Mouse (Mus musculus) intestine, postnatal 0 days (tissue): ENCODE results near the gene Atat1. TPM values are rescaled to one million over a fixed set of nuclear protein-coding genes. Genes with fewer than 3 reads are reported as not detected.

ENCODE experiments used
- ATAC-seq: fragments of 200-750 bp; cut with Nextera tagmentation; 2 replicates; pipeline ENCODE4 v1.8.0; 2017; ENCODE audit warnings: mild to moderate bottlenecking, moderate TSS enrichment, moderate library complexity
- H3K27ac ChIP-seq: fragments of 300-500 bp; sonication (generic); 2 replicates; pipeline ENCODE4 v1.5.1; 2014; ENCODE audit warnings: mild to moderate bottlenecking, low read depth, low read length, moderate library complexity
- H3K27me3 ChIP-seq: fragments of 300-500 bp; sonication (generic); replicated peaks from 2 replicates; pipeline ENCODE4 v1.6.1; 2014; ENCODE audit warnings: low read length, mixed read lengths; ENCODE audit not compliant: control insufficient read depth, insufficient read depth
- H3K36me3 ChIP-seq: fragments of 300-500 bp; sonication (generic); 2 replicates; pipeline ENCODE4 v1.6.1; 2014; ENCODE audit warnings: mild to moderate bottlenecking, moderate library complexity; ENCODE audit not compliant: control insufficient read depth, insufficient read depth
- H3K4me1 ChIP-seq: fragments of 300-500 bp; sonication (generic); replicated peaks from 2 replicates; pipeline ENCODE4 v1.6.1; 2014; ENCODE audit warnings: antibody characterized with exemption, low read length, mixed read lengths; ENCODE audit not compliant: control insufficient read depth, insufficient read depth
- H3K4me2 ChIP-seq: fragments of 300-500 bp; sonication (generic); replicated peaks from 2 replicates; pipeline ENCODE4 v1.6.1; 2014; ENCODE audit warnings: low read depth, mild to moderate bottlenecking, moderate library complexity
- H3K4me3 ChIP-seq: fragments of 300-500 bp; sonication (generic); 2 replicates; pipeline ENCODE4 v1.5.1; 2014; ENCODE audit warnings: low read depth, low read length
- H3K9ac ChIP-seq: fragments of 300-500 bp; sonication (generic); 2 replicates; pipeline ENCODE4 v1.6.1; 2014; ENCODE audit warnings: mild to moderate bottlenecking, low read depth, low read length
- H3K9me3 ChIP-seq: fragments of 300-500 bp; sonication (generic); 2 replicates; pipeline ENCODE4 v1.6.1; 2016; ENCODE audit warnings: mixed run types; ENCODE audit not compliant: control insufficient read depth
- CTCF ChIP-seq: sonication (generic); IDR thresholded peaks from 2 replicates; pipeline ENCODE4 v1.5.1; 2016; ENCODE audit warnings: low read depth, mild to moderate bottlenecking, control low read depth, antibody characterized with exemption, moderate library complexity
- WGBS: fragments of 180-500 bp; shearing (Covaris S2); extraction: QIAGEN DNeasy Blood & Tissue Kit; methylation state at CpG from one replicate; pipeline ENCODE4 v1.1.7; 2014; 5-methylcytosine and 5-hydroxymethylcytosine counted together
- polyA plus RNA-seq: library from polyadenylated mRNA; unstranded; fragments of >200 nt; fragmentation: Nextera tagmentation; extraction: Ambion mirVana; gene quantifications from 2 replicates; pipeline ENCODE4 v1.2.1, GENCODE M21; 2015

Gene Atat1
- polyA plus RNA-seq, 1 experiment from 2014 or later: 11.9 TPM

DNA sequence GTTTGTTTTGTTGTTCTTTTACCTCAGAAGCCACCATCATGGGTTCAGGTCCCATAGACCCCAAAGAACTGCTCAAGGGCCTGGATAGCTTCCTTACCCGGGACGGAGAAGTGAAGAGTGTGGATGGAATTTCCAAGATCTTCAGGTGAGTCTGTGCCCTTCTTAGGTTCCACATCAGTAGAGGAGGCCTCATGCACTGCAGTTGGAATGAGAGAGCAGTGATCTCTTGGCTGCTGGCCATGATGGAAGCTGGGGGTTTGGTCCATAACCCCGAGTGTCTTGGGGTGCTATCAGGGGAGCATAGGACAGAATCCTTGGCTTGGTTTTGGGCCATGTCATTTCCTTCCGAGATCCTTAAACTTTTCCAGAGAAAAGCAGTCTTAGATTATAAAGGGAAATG, 13.4 kb upstream of the Atat1 start:
- Histone ChIP-seq H3K4me3 (no peak overlapping the region), H3K9me3 (no peaks in the 10 kb centered on the region), H3K27ac (no peak overlapping the region), H3K36me3 (peaks cover 43% of the 10 kb centered on the region), H3K4me2 (no peak overlapping the region), H3K4me1 (peaks cover 4% of the 10 kb centered on the region; the same call in 1 of the 2 replicates), H3K9ac (no peak overlapping the region), H3K27me3 (no peaks in the 10 kb centered on the region)
- no peak for ATAC-seq
- no peak for TF ChIP-seq CTCF
- 91% methylated on average over 4 of the region's 4 CpGs for WGBS

GRCm38 (mm10) chr17:35922566-35922965, 12.7 kb upstream of the Atat1 start:
- no peaks in the 10 kb centered on the region for H3K9me3 ChIP-seq
- WGBS: 71% methylated on average over 3 of the region's 3 CpGs
- peaks cover 36% of the 10 kb centered on the region for H3K36me3 ChIP-seq
- no peak overlapping the region for H3K4me3 ChIP-seq
- no peaks in the 10 kb centered on the region for H3K27me3 ChIP-seq
- H3K4me2 ChIP-seq: no peak overlapping the region
- ATAC-seq: no peak
- H3K27ac ChIP-seq: no peak overlapping the region
- H3K9ac ChIP-seq: no peak overlapping the region
- no peak for TF ChIP-seq CTCF
- peaks cover 4% of the 10 kb centered on the region; the same call in 1 of the 2 replicates for H3K4me1 ChIP-seq

DNA sequence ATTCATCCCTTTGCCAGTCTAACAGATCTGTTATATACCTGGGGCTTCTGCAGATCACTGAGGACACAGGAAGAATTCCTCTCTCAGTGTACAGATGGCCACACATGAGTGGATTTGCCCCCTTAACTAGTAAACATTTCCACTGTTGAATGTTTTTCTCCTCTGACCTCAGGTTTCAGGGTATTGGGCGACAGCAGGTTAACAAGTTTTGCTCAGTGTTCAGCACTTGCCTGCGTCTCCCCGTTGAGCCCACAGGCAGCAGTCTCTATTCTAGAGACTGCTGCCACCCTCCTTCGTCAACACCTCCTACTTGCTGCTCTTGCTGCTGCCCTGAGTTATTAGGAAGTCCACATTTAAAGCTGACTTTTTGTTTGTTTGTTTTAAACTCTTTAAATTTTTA, 11.8 kb upstream of the Atat1 start:
- no peaks in the 10 kb centered on the region for H3K9me3 ChIP-seq
- H3K4me1 ChIP-seq: peaks cover 4% of the 10 kb centered on the region; the same call in 1 of the 2 replicates
- H3K9ac ChIP-seq: no peak overlapping the region
- no peak overlapping the region for H3K4me3 ChIP-seq
- peaks cover 32% of the 10 kb centered on the region for H3K36me3 ChIP-seq
- H3K27me3 ChIP-seq: no peaks in the 10 kb centered on the region
- H3K4me2 ChIP-seq: no peak overlapping the region
- TF ChIP-seq CTCF: no peak
- 83% methylated on average over 4 of the region's 4 CpGs for WGBS
- peak overlapping the region; percentile 22; the same call in 1 of the 2 replicates for H3K27ac ChIP-seq
- no peak for ATAC-seq

DNA sequence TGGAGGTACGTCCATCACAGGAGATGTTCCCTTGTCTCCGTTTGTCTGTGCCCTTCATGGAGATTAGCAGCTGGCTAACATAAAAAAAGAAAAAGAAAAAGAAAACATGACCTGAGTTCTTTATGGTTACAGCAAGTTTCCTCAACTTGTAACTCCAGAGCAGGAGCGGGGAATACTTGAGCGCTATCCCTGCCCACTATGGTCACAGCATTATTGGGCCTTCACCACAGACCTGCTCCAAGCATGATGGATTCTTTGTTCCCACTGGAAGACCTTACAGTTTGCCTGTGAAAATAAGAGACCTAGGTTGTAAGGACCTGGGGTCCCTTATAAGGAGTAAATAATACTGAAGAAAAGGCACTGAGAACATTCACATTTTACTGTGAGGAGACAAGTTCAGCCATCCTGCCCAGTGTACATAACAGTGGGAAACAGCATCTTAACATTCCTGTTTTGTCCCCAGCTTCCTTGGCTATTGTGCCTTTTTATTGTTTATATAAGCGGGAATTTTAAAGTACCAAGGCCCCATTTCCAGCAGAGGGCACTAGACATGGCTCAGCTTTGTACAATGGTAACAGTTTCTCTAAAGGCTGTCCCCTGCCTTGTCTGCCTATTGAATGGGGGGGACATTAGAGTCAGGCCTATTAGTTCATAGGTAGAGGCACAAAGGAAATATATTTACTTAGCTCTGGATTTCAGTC, 11.1 kb upstream of the Atat1 start:
- peaks cover 4% of the 10 kb centered on the region; the same call in 1 of the 2 replicates for H3K4me1 ChIP-seq
- ATAC-seq: no peak
- H3K27ac ChIP-seq: peak overlapping the region; percentile 12; the same call in 1 of the 2 replicates
- no peak overlapping the region for H3K9ac ChIP-seq
- H3K4me3 ChIP-seq: no peak overlapping the region
- peak; percentile 77 for TF ChIP-seq CTCF
- H3K27me3 ChIP-seq: no peaks in the 10 kb centered on the region
- no peak overlapping the region for H3K4me2 ChIP-seq
- peaks cover 25% of the 10 kb centered on the region for H3K36me3 ChIP-seq
- 71% methylated on average over 5 of the region's 5 CpGs for WGBS
- no peaks in the 10 kb centered on the region for H3K9me3 ChIP-seq

DNA sequence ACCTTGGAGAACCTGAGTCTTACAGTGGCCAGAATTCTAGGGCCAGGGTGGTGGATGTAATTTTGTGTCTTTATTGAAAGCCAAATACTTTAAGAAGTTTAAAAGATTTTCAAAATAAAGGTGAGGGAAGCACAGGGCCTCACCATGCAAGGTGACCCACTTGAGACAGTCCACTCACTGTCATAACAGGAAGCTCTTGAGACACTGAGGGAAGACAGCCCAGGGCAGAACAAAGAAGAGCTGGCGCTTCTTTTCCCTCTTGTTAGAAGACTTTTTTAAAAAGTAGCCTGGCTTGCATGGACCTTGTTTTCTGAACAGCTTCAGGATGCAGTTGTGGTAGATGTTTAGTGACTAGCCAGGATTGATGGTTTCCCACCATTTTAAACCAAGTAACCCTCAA, 10.5 kb upstream of the Atat1 start:
- no peaks in the 10 kb centered on the region for H3K27me3 ChIP-seq
- H3K4me3 ChIP-seq: no peak overlapping the region
- H3K4me2 ChIP-seq: no peak overlapping the region
- H3K4me1 ChIP-seq: peaks cover 7% of the 10 kb centered on the region; the same call in 1 of the 2 replicates
- no peak for TF ChIP-seq CTCF
- no peak overlapping the region for H3K27ac ChIP-seq
- H3K36me3 ChIP-seq: peaks cover 22% of the 10 kb centered on the region
- no peak for ATAC-seq
- no peak overlapping the region for H3K9ac ChIP-seq
- H3K9me3 ChIP-seq: no peaks in the 10 kb centered on the region
- WGBS: 67% methylated on average over 1 of the region's 1 CpGs

DNA sequence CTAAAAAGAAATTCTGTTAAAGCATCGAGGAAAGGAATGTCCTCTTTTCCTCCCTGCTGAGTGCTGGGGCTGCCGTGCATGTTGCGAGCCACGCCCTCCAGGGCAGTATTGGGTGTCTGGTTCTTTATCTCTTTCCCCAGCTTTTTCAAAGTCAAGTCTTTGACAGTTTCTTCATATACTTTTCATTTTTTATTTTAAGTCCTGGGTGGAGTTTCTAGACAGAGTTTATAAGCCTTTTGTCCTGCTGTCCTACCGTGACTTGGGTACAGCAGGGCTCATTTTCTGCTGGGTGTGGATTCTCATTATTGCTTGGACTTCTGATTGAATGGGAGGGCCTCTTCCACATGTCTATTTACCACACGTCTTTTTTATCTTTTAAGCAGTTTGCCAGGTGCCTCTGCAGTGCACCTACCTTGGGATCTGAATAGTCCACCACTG, 10.0 kb upstream of the Atat1 start:
- WGBS: 19% methylated on average over 6 of the region's 6 CpGs
- H3K27ac ChIP-seq: no peak overlapping the region
- peaks cover 7% of the 10 kb centered on the region; the same call in 1 of the 2 replicates for H3K4me1 ChIP-seq
- H3K4me3 ChIP-seq: peak overlapping the region; percentile 27; the same call in 1 of the 2 replicates
- H3K27me3 ChIP-seq: no peaks in the 10 kb centered on the region
- H3K9ac ChIP-seq: peak overlapping the region; percentile 93; the same call in 1 of the 2 replicates
- H3K4me2 ChIP-seq: peak overlapping the region; percentile 69
- H3K36me3 ChIP-seq: peaks cover 17% of the 10 kb centered on the region
- TF ChIP-seq CTCF: no peak
- ATAC-seq: no peak
- no peaks in the 10 kb centered on the region for H3K9me3 ChIP-seq
